Mouse (Mus musculus) forelimb bud, embryonic 11.5 days (tissue): ENCODE measurements at regions not wholly inside any gene's neighbourhood (a gene's known extent, or its start where the extent isn't known, plus 50 kb on each side); places are given as distances from the start of the nearest gene placed in this dataset.

Experiments
- DNase-seq: peaks from one replicate; pipeline ENCODE4 v3.0.0-alpha.2; 2012; ENCODE audit warnings: low read depth, low spot score

GRCm38 (mm10) chr8:34385806-34386439 is 274.4 kb upstream of the Gm10131 start:
- no peak for DNase-seq

- DNase-seq: no peak
Observed at GRCm38 (mm10) chr8:34380615-34381014, 269.1 kb upstream of the Gm10131 start.

DNA sequence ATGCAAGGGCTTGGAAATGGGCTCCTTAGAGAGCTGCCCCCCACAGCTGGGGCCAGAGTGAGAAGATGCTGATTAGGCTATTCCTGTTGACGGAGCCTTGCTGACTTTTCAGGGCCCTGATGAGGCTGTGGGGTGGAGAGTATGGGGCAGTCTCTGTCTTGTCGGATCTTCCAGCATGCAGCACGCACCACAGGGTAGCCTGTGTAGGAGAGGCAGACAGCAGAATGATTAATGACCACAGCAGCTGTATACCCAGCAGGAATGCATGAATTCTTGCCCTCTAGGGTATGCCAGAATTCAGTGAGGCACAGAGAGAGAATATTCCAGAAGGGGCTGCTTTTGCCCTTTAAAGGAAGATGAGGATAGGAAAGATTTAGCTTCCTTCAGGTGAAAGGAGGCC is 265.6 kb upstream of the Gm10131 start:
- no peak for DNase-seq

DNA sequence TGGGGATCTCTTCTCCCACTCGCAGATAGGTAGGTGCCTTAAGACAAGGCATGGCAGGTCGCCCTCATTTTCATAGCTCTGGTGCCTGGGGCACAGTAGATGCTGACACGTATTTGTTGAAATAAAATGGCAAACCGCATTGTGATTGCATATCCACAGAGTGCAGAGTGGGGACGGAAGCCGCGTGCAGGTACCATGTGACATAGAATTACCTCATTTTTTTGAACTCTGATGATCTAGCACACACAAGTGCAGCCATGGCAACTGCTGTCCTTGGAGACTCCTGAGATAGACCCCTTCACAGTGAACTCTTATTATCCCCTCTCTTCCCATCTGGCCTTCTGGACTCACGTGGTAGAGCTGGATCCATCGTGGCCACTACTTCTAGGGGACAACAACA is 262.7 kb upstream of the Gm10131 start:
- no peak for DNase-seq

GRCm38 (mm10) chr8:34372666-34372980 is 261.1 kb upstream of the Gm10131 start:
- DNase-seq: no peak

DNA sequence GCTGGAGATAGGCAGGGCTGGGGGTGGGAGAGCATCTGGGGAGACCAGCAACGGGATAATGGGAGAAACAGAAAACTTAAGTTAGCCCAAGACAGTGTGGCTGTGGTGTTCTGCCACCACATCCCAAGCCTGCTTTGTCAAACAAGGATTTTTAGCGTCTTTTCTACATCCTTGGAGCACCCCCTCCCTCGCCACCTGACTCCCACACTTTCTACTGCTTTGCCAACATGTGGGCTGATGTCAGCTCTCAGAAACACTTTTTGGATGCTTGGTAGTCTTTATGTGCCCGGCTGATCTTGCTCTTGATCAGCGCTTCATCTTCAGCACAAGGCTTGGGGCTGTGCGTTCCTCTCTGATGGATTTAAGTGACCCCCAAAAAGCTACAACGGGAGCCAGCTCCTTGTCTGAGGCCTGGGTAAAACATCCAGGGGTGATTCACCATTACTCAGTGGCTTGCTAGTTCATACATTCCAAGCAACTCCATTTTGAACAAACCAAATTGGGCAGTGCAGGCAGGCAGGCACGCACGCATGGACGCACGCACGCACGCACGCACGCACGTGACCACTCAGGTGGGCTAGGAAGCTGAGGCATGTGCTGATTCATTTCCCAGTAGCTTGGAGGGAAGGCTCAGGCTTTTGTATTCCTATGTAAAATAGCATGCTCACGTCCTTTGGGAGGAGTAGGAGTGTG is 260.6 kb upstream of the Gm10131 start:
- DNase-seq: no peak

DNA sequence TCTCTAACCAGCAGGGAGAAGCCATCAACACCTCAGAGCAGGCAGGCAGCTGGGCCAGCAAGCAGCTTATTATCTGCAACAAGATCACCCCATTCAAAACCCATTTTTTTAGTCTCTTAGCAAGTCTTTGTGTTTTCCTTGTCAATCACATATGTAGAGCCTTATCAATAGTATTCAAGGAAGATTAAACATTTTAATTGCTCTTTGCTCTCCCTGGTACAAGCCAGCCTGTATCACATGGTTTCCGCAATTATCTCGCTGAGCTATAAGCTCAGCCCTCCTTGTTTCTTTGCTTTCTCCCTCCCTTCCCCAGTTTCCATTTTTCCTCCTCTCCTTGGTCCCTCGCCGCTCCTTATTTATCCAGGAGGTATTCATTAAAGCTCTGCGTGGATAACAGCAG is 259.9 kb upstream of the Gm10131 start:
- DNase-seq: no peak

DNA sequence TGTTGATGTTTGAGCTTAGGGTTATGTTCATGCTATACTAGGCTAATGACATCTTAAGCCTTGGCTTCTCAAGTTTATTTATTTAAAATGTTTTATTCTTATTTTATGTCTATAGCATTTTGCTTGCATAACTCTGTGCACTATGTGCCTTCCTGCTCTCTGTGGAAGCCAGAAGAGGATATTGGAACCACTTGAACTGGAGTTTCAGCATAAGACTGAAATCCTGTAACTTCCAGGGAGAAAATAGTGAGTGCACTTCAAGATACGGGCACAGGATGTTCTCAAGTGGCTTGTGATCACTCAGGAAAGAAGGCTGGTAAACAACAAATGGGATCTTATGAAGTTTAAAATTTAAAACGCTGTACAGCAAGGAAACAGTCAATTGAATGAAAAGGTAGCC is 257.0 kb upstream of the Gm10131 start:
- no peak for DNase-seq

GRCm38 (mm10) chr8:34364446-34365035 is 253.0 kb upstream of the Gm10131 start:
- no peak for DNase-seq

DNA sequence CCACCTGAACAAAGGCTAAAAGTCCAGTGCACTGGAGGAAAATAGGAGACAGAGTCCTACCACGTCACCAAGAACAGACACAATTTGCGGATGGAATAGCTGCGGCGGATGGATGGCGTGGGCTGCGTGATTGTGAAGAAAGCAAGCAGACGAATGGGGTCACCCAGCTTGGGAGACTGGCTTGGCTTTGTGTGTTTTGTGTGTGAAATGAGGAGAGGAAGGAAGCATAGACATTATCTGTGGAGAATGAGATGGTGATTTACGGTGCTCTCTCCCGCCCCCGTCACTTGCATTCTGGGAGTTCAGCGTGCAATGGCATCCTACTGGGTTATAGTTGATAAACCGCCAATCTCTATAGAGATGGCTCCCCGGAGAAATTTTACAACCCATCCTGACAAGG is 252.1 kb upstream of the Gm10131 start:
- DNase-seq: no peak

- DNase-seq: peak; percentile 20
Observed at GRCm38 (mm10) chr8:34363131-34363530, 251.6 kb upstream of the Gm10131 start.

DNA sequence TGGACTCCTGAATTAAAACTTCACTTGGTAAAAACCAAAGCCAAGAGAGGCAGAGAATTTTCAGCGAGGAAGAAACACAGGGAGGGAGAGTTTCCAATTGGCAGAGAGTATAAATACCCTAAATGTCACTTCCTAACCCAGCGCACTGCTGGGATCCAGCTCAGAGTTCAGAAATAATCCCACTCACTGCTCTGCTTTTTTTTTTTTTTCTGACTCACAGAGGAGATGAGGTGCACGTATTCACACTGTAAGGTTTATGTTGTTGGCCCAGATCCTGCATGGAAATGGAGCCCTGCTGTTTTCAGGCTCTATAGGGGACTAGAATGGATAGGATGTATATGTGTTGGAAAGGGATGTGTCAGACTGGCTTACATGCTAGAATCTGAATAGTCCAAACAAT is 249.8 kb upstream of the Gm10131 start:
- DNase-seq: no peak

GRCm38 (mm10) chr8:34359776-34360175 is 248.2 kb upstream of the Gm10131 start:
- DNase-seq: no peak

GRCm38 (mm10) chr8:34355059-34355458 is 243.5 kb upstream of the Gm10131 start:
- DNase-seq: no peak

DNA sequence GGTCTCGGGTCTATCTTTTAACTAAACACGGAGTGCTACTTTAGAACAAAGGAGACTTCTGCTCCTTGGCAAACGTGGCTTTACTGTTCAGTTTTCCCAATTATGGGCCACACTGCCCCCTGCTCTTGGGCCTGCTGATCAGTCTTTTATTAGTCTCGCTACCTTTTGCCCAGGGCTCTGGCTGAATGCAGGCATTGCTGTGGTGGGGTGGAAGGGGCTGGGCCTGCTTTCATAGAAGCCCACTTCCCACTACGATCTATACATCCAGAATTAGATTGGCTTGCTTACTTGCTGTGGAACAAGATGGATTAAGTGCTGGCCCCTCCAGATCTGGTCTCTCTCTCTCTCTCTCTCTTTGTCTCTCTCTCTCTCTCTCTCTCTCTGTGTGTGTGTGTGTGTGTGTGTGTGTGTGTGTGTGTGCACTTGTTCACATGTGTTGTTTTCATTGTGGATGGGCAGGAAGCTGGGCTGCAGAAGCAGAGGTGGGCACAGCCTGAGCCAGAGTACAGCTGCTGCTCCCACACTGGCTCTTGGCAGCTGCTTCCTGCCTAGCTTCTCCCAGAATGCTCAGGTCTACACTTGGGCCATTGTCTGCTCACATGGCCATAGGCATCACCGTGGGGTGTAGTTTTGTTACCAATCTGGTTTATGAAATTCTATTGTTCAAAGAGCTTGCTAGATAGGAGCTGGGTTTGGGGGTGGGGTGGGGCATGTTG is 241.8 kb upstream of the Gm10131 start:
- no peak for DNase-seq

GRCm38 (mm10) chr8:34334851-34335250 is 223.3 kb upstream of the Gm10131 start:
- DNase-seq: no peak

- no peak for DNase-seq
Observed at GRCm38 (mm10) chr8:34331673-34332072, 220.1 kb upstream of the Gm10131 start.

GRCm38 (mm10) chr8:34326614-34326965 is 215.1 kb upstream of the Gm10131 start:
- DNase-seq: no peak

- peak; percentile 28 for DNase-seq
Observed at GRCm38 (mm10) chr8:34325841-34326613, 214.5 kb upstream of the Gm10131 start.

- no peak for DNase-seq
Observed at GRCm38 (mm10) chr8:34320158-34320587, 208.6 kb upstream of the Gm10131 start.

GRCm38 (mm10) chr8:34319719-34320118 is 208.2 kb upstream of the Gm10131 start:
- no peak for DNase-seq

- DNase-seq: no peak
Observed at GRCm38 (mm10) chr8:34315233-34315632, 203.7 kb upstream of the Gm10131 start.
